ENCODE assay signal across 10 mouse cellular contexts in genomic region chr14:51915030-51915429, GRCm38 (mm10). TPM values are rescaled to one million over a fixed set of nuclear protein-coding genes. Genes with fewer than 3 reads are reported as not detected.
DNase-seq lines count a peak whose midpoint lies in the region; ATAC-seq and TF ChIP-seq lines count a peak whose summit lies in the region.
"Had no signal": no experiment of that assay in that cellular context is flagged by ENCODE, and none has a peak within 500 bp of the region (broad histone marks: within the 10 kb centered on the region; RNA-seq: fewer than 3 reads in every experiment).

No protein-coding gene starts in this region.

- WGBS in neural tube, embryonic 13.5 days, result 32% methylated on average over 3 of the region's 3 CpGs

- H3K9me3 ChIP-seq in neural tube, embryonic 13.5 days, result no peaks in the 10 kb centered on the region

- H3K36me3 ChIP-seq in neural tube, embryonic 13.5 days, result no peaks in the 10 kb centered on the region

- peak overlapping the region; percentile 78 for H3K4me3 ChIP-seq in gastrocnemius, adult 2 months
- H3K4me3 ChIP-seq in neural tube, embryonic 13.5 days, result no peak overlapping the region

- no peak overlapping the region for H3K9ac ChIP-seq in neural tube, embryonic 13.5 days

- no peak for ATAC-seq in neural tube, embryonic 13.5 days (ENCODE audit: low read depth)

- intact Hi-C loops in gastrocnemius, adult 2 months (cut with DNase I), result no loop called here
- intact Hi-C loops in gastrocnemius, postnatal 36 days (cut with DNase I), result no loop called here
- intact Hi-C loops in heart, postnatal 10 days (cut with DNase I), result no loop called here

- peak overlapping the region; percentile 98; the same call in 1 of the 2 replicates for H3K4me2 ChIP-seq in neural tube, embryonic 13.5 days

- 0 out of 2 replicates have a peak, but pooled peaks cover 8% of the 10 kb centered on the region for H3K27me3 ChIP-seq in neural tube, embryonic 13.5 days

- TF ChIP-seq CTCF in gastrocnemius, adult 2 months (IDR thresholded peaks at IDR 0.05), result no peak

- peak overlapping the region; percentile 100 for H3K27ac ChIP-seq in gastrocnemius, adult 2 months
- H3K27ac ChIP-seq in neural tube, embryonic 13.5 days (replicated peaks), result peak overlapping the region; percentile 85

- peaks cover 36% of the 10 kb centered on the region for H3K4me1 ChIP-seq in neural tube, embryonic 13.5 days (replicated peaks)

- peak; percentile 67 for DNase-seq in gastrocnemius, adult 2 months
- no peak for DNase-seq in gastrocnemius, postnatal 36 days
- no peak for DNase-seq in neural tube, embryonic 10.5 days (ENCODE audit: extremely low spot score, low spot score)
- DNase-seq in heart, postnatal 10 days, result peak; percentile 56 to 64
- no peak for DNase-seq in urinary bladder, adult 2 months (ENCODE audit: low spot score)
- DNase-seq in spleen, postnatal 10 days (ENCODE audit: low spot score in 2 of 2), result no peak
- DNase-seq in adipocyte (ENCODE audit: low spot score), result no peak

RNA-seq across cellular contexts. Expression of gene Ndrg2, which starts 1.1 kb away (rescaled TPM):
- total RNA-seq in gastrocnemius, adult 2 months (2021), result 1,000 to 10,000 TPM; 1,660 to 1,958 TPM
- total RNA-seq in gastrocnemius, postnatal 36 days (2021), result 1,000 to 10,000 TPM; 1,350 to 1,506 TPM
- 151 and 159 TPM in 2 replicates for polyA plus RNA-seq in neural tube, embryonic 13.5 days (2015; fragmentation: Nextera tagmentation; extraction: Ambion mirVana)
- total RNA-seq in heart, postnatal 10 days (2021), result 100 to 1,000 TPM; 712 to 721 TPM
- 393 and 417 TPM in 2 replicates for polyA plus RNA-seq in urinary bladder, adult 2 months (2012; rRNA removed)

RNA-seq across cellular contexts. Expression of gene Tppp2, which starts 3.2 kb away (rescaled TPM):
- total RNA-seq in gastrocnemius, adult 2 months (2021), result 1 to 10 TPM; 1.8 TPM
- not detected for total RNA-seq in gastrocnemius, postnatal 36 days (2021)
- polyA plus RNA-seq in neural tube, embryonic 13.5 days (2015; fragmentation: Nextera tagmentation; extraction: Ambion mirVana), result not detected in 2 replicates
- total RNA-seq in heart, postnatal 10 days (2021), result not detected
- polyA plus RNA-seq in urinary bladder, adult 2 months (2012; rRNA removed), result 0.11 TPM in 1 of 2 replicates, not detected in the other
- total RNA-seq: layer of hippocampus, postnatal 10 days; monocyte, adult 5-6 weeks had no signal

RNA-seq across cellular contexts. Expression of gene Rnase13, which starts 7.5 kb away (rescaled TPM):
- total RNA-seq in gastrocnemius, adult 2 months (2021), result not detected
- not detected for total RNA-seq in gastrocnemius, postnatal 36 days (2021)
- not detected in 2 replicates for polyA plus RNA-seq in neural tube, embryonic 13.5 days (2015; fragmentation: Nextera tagmentation; extraction: Ambion mirVana)
- total RNA-seq in heart, postnatal 10 days (2021), result not detected
- 0.75 and 1.0 TPM in 2 replicates for polyA plus RNA-seq in urinary bladder, adult 2 months (2012; rRNA removed)
- total RNA-seq: layer of hippocampus, postnatal 10 days; monocyte, adult 5-6 weeks had no signal

RNA-seq across cellular contexts. Expression of gene Slc39a2, which starts 22.3 kb away (rescaled TPM):
- total RNA-seq in gastrocnemius, adult 2 months (2021), result 1 to 10 TPM in 1 of 2 experiments, under 1 TPM in 1; 0.69 to 1.1 TPM
- under 1 TPM; 0.20 to 0.51 TPM for total RNA-seq in gastrocnemius, postnatal 36 days (2021)
- polyA plus RNA-seq in neural tube, embryonic 13.5 days (2015; fragmentation: Nextera tagmentation; extraction: Ambion mirVana), result 1.3 and 1.5 TPM in 2 replicates
- under 1 TPM; 0.12 to 0.29 TPM for total RNA-seq in heart, postnatal 10 days (2021)
- 1.2 and 2.0 TPM in 2 replicates for polyA plus RNA-seq in urinary bladder, adult 2 months (2012; rRNA removed)
- total RNA-seq: monocyte, adult 5-6 weeks had no signal

RNA-seq across cellular contexts. Expression of gene Mettl17, which starts 30.4 kb away (rescaled TPM):
- total RNA-seq in gastrocnemius, adult 2 months (2021), result 10 to 100 TPM; 11.5 to 12.9 TPM
- total RNA-seq in gastrocnemius, postnatal 36 days (2021), result 10 to 100 TPM; 11.7 to 14.4 TPM
- polyA plus RNA-seq in neural tube, embryonic 13.5 days (2015; fragmentation: Nextera tagmentation; extraction: Ambion mirVana), result 69.9 and 78.4 TPM in 2 replicates
- 10 to 100 TPM; 19.2 to 28.5 TPM for total RNA-seq in heart, postnatal 10 days (2021)
- polyA plus RNA-seq in urinary bladder, adult 2 months (2012; rRNA removed), result 35.8 and 40.5 TPM in 2 replicates

Comparison
In these comparisons a context has a peak if more than half of its experiments do, and no peak if none do; other contexts are left out.
1. DNase-seq: peak in gastrocnemius, adult 2 months (single experiment) and heart, postnatal 10 days (2 of 2); none in gastrocnemius, postnatal 36 days (0 of 2), neural tube, embryonic 10.5 days (single experiment), urinary bladder, adult 2 months (single experiment), spleen, postnatal 10 days (0 of 2) and adipocyte (single experiment).